Mouse (Mus musculus): ENCODE measurements around the gene Gm5134. TPM values are rescaled to one million over a fixed set of nuclear protein-coding genes. Genes with fewer than 3 reads are reported as not detected.

Gm5134 gene
- total and polyA plus RNA-seq, 3 experiments, result 0.40 to 1.6 (median 1.0) TPM

DNA sequence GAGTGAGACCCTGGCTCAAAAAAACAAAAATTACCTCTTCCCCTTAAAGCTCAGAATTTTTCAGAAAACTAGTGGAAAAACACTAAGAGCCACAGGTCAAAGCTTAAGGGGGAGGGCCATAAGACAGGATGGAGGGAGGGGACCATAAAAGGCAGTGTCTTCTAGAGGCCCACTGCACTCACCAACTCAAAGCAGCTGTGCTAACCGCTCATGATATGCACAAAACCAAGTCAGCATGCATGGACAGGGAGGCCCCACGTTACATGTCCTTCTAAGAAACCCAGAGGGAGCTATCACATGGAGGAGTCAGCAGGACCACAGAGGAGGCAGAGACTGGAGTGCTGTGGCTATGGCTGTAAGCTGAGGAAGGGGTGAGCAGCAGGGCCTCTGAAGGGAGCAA is 43.6 kb upstream of the Gm5134 start:
- dilution Hi-C loops (cut with MboI; ENCODE audit: extremely low pct_ligation_motif_present, extremely low pct_unique_long_range_greater_than_20kb, low sequenced_read_pairs), result no loop called here
- peaks cover 66 to 87% of the 10 kb centered on the region in 2 experiments for H3K36me3 ChIP-seq (replicated peaks in 1 of 2; ENCODE audit: control insufficient read depth in 1 of 2, insufficient read depth in 1 of 2, low read length in 1 of 2)
- no peaks in the 10 kb centered on the region for H3K9me3 ChIP-seq (replicated peaks; ENCODE audit: low read length)
- no peak for DNase-seq (ENCODE audit: extremely low read depth)
- TF ChIP-seq MAZ (IDR thresholded peaks at IDR 0.05; ENCODE audit: low read depth, low read length), result no peak
- TF ChIP-seq EP300 (IDR thresholded peaks at IDR 0.05; ENCODE audit: low read length), result no peak
- H3K27ac ChIP-seq (ENCODE audit: insufficient read depth, low read depth), result no peak overlapping the region
- no peak overlapping the region for H3K4me2 ChIP-seq (ENCODE audit: insufficient read depth, low read depth, poor library complexity, severe bottlenecking)
- H3K9ac ChIP-seq (ENCODE audit: insufficient read depth, low read depth), result no peak overlapping the region
- no peaks in the 10 kb centered on the region for H3K27me3 ChIP-seq (replicated peaks)
- no peak overlapping the region for H3K4me3 ChIP-seq (replicated peaks in 1 of 3; ENCODE audit: low read depth in 2 of 3, low read length in 2 of 3, poor library complexity in 1 of 3)
- H3K4me1 ChIP-seq (ENCODE audit: control insufficient read depth in 1 of 2, insufficient read depth in 2 of 2), result peaks cover 0 to 10% of the 10 kb centered on the region in 2 experiments; a peak in 1 of 4 replicates
- in situ Hi-C loops (cut with MboI; ENCODE audit: low pct_ligation_motif_present, low pct_unique_long_range_greater_than_20kb, low sequenced_read_pairs), result no loop called here
- H3K79me2 ChIP-seq (replicated peaks; ENCODE audit: control insufficient read depth, extremely low read depth, insufficient read depth, poor library complexity, severe bottlenecking), result no peaks in the 10 kb centered on the region; the same call in 1 of the 2 replicates

DNA sequence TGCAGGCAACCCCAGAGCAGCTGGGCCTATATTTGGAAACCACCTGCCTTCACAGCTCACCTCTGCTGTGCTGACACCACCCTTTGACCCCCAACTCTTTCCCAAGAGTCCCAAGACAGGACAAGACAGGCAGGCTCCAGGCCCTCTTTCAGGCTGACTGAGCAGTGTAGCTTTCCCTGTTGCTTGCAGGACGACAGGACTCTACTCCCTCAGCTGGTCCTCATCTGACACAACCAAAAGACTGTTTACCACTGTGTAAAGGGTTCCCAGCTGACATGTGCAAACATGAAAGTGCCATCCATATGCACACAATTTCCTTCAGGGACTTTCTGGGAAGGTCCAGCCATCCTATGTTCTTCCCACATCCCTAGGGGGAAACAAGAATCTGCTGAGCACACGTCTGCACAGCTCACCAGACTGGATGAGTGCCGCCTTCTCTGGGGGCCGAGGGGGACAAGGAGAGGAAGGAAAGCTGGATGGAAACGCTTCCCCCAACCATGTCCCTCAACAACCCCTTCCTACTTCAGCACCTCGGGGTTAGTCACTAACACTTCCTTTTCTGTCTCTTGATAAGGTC is 41.2 kb upstream of the Gm5134 start:
- TF ChIP-seq ELF1 (IDR thresholded peaks at IDR 0.05; ENCODE audit: low read depth, low read length) (no peak), USF2 (conservative IDR thresholded peaks at IDR 0.05; ENCODE audit: low read depth, low read length) (no peak), E2F4 (IDR thresholded peaks at IDR 0.05; ENCODE audit: insufficient replicate concordance, low read depth, low read length) (no peak), ZC3H11A (IDR thresholded peaks at IDR 0.05; ENCODE audit: low read depth, low read length) (no peak), ZMIZ1 (IDR thresholded peaks at IDR 0.05; ENCODE audit: low read depth, low read length) (no peak), ETS1 (conservative IDR thresholded peaks at IDR 0.05; ENCODE audit: low read depth, low read length) (no peak), POLR2AphosphoS2 (IDR thresholded peaks at IDR 0.05; ENCODE audit: low read depth, low read length) (no peak), HCFC1 (IDR thresholded peaks at IDR 0.05; ENCODE audit: low read depth, low read length) (no peak), MAZ (IDR thresholded peaks at IDR 0.05; ENCODE audit: low read depth, low read length) (no peak), JUND (conservative IDR thresholded peaks at IDR 0.05; ENCODE audit: low read depth, low read length) (no peak), SMC3 (IDR thresholded peaks at IDR 0.05; ENCODE audit: low read depth, low read length) (no peak), MAX (IDR thresholded peaks at IDR 0.05; ENCODE audit: low read length) (no peak), POLR2A (IDR thresholded peaks at IDR 0.05; ENCODE audit: low read depth, low read length) (no peak), MAFK (IDR thresholded peaks at IDR 0.05; ENCODE audit: insufficient replicate concordance, low read length) (no peak)
- H3K9me3 ChIP-seq (replicated peaks; ENCODE audit: low read length), result no peaks in the 10 kb centered on the region
- no peak for DNase-seq (ENCODE audit: extremely low read depth)
- H3K9ac ChIP-seq (ENCODE audit: insufficient read depth, low read depth), result no peak overlapping the region
- dilution Hi-C loops (cut with MboI; ENCODE audit: extremely low pct_ligation_motif_present, extremely low pct_unique_long_range_greater_than_20kb, low sequenced_read_pairs), result no loop called here
- in situ Hi-C loops (cut with MboI; ENCODE audit: low pct_ligation_motif_present, low pct_unique_long_range_greater_than_20kb, low sequenced_read_pairs), result no loop called here
- no peak overlapping the region for H3K4me2 ChIP-seq (ENCODE audit: insufficient read depth, low read depth, poor library complexity, severe bottlenecking)
- no peak overlapping the region for H3K4me3 ChIP-seq (replicated peaks in 1 of 3; ENCODE audit: low read depth in 2 of 3, low read length in 2 of 3, poor library complexity in 1 of 3)
- H3K36me3 ChIP-seq (replicated peaks in 1 of 2; ENCODE audit: control insufficient read depth in 1 of 2, insufficient read depth in 1 of 2, low read length in 1 of 2), result peaks cover 60 to 85% of the 10 kb centered on the region in 2 experiments
- peaks cover 0 to 7% of the 10 kb centered on the region in 2 experiments; a peak in 1 of 4 replicates for H3K4me1 ChIP-seq (ENCODE audit: control insufficient read depth in 1 of 2, insufficient read depth in 2 of 2)
- no peaks in the 10 kb centered on the region for H3K27me3 ChIP-seq (replicated peaks)
- H3K79me2 ChIP-seq (replicated peaks; ENCODE audit: control insufficient read depth, extremely low read depth, insufficient read depth, poor library complexity, severe bottlenecking), result peaks cover 6% of the 10 kb centered on the region
- no peak overlapping the region for H3K27ac ChIP-seq (ENCODE audit: insufficient read depth, low read depth)

Measured in CH12.LX (cell line).